Mouse (Mus musculus) kidney, postnatal 25 days (tissue): Measurements from ENCODE around the gene Aff3.

Experiments
- DNase-seq, 2 experiments: peaks; one replicate each; pipeline ENCODE4 v3.0.0; 2021; ENCODE audit warnings: mixed read lengths in 2 of 2

Gene Aff3

DNA sequence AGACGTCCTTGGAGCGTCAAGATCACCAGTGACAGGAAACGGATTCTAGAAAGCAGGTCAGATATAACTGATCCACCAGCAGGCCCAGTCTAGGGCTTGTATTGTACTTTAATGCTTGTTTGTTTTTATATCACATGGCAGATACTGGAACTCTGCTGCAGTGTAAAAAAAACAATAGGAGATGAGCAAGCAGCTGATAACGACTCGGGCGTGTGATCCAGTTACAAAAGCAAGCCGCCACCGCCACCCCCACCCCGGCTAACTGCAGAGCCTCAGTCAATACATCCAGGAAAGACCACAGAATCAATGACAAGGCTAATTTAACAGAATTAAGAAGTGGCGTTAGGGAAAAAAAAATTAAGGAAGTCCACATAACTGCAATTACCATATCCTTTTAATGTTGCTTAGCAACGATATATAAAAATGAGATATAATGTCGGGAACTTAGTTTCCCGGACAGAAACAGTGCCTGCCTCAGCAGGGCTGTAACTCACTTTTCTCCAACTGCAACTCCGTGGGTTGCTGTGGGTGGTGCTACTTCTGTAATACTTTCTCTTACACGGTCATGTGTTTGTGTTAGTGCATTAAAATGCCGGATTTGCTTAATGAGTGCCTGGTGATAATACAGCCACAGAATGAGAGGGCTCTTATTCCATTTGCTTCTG is 280.2 kb downstream of the Aff3 start:
- DNase-seq, result no peak

- no peak for DNase-seq
Observed at GRCm38 (mm10) chr1:38384010-38384409, 280.7 kb downstream of the Aff3 start.

- DNase-seq, result no peak
Observed at GRCm38 (mm10) chr1:38382683-38383082, 282.1 kb downstream of the Aff3 start.

GRCm38 (mm10) chr1:38377930-38378329 is 286.8 kb downstream of the Aff3 start:
- no peak for DNase-seq

DNA sequence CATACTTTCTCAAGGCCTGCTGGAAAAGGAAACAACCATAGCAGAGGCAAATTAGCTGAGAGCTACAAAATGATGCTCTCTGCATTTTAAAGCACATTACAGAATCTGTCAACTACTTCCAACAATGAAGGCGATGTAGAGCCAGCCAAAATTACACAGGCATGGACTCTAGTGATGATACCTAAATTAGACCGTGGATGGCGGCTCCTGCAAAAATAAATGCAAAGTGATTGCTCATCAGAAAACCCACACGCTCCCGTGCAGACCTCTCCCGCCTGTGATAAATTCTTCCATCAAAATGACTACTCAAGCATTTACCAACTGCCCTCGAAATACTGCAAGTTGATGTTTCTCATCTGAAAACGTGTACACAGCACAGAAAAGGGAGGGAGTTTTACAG is 295.6 kb downstream of the Aff3 start:
- no peak for DNase-seq

DNA sequence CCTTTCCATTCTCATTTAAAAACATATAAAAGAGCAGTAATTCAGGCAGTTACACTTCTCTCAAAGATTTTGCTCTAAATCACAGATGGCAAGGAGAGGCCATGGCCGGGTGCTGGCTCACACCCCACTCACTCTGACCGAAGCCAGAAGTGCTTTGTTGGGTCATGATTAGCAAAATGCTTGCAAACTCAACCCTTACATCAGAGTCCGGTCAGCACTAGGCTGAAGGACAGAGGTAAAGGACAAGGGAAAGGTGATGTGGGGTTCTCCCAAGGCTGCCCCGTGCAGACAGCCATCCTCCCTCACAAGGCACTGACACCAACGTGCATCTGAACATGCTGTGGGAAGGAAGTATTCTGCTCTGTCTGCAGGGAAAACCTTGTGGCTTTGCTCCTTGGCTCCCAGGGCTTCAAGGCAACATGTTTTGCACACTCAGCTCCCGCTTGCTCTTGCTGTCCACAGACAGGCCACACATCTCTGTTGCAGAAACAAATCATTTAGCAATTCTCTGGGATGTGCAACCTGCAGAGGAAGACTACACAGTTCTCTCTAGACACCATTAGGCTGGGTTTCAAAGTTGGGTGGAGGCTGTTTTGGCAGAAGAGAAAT is 296.6 kb downstream of the Aff3 start:
- DNase-seq, result no peak

DNA sequence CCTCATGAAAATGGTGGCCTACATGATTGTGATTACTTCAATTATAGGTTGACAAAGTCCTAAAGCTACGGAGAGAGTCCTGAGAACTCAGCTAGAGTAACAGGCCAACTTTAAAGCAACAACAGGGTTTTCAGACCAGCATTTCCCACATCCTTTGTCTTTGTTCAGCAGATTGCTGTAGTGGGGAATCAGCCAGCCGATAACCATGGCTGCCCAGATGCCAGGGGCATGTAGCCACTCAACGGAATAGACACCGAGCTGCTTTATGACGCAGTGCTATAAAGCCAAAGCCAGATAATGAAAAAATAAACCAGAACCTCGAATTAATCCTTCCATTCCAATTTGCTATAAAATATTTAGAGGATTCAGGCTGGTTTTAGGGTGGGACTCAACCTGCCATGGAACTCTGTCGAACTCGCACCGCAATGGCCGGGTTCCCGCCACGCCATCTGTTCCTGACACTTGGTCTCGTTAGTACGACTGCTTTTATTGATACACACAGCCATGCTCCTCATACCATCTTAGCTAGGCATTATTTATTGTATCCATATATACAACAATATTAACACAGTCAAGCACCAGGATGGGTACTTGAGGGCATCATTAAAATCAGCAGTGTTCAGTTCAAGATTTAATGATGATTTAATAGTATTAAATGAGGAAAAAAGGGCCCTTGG is 297.2 kb downstream of the Aff3 start:
- DNase-seq, result no peak

GRCm38 (mm10) chr1:38363856-38364255 is 300.9 kb downstream of the Aff3 start:
- DNase-seq, result no peak

GRCm38 (mm10) chr1:38362275-38362674 is 302.5 kb downstream of the Aff3 start:
- DNase-seq, result no peak

DNA sequence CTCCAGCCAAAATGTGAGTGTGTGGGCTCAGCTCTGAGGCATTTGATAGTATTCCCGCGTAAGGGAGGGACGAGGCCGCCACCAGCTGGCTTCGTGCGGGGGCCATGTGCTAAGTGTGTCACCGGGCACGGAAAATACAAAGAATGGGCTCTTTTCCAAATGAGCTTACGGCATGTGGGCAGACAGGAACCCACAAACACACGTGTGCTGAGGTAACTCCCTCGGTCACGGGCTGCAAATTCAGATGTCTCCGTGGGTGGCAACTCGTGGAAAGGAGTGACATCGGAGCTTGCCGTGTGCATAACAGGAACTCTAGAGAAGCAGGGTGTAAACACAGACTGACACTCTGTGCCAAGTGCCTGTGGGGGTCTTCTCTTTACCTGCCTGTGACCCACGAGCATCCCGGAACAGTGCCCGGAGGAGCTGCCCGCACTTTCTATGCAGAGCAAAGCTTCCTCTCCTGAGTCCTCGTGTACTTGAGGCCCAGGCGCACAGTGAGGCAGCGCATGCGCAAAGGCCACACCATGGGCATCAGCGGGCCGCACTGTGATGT is 305.9 kb downstream of the Aff3 start:
- DNase-seq, result no peak

DNA sequence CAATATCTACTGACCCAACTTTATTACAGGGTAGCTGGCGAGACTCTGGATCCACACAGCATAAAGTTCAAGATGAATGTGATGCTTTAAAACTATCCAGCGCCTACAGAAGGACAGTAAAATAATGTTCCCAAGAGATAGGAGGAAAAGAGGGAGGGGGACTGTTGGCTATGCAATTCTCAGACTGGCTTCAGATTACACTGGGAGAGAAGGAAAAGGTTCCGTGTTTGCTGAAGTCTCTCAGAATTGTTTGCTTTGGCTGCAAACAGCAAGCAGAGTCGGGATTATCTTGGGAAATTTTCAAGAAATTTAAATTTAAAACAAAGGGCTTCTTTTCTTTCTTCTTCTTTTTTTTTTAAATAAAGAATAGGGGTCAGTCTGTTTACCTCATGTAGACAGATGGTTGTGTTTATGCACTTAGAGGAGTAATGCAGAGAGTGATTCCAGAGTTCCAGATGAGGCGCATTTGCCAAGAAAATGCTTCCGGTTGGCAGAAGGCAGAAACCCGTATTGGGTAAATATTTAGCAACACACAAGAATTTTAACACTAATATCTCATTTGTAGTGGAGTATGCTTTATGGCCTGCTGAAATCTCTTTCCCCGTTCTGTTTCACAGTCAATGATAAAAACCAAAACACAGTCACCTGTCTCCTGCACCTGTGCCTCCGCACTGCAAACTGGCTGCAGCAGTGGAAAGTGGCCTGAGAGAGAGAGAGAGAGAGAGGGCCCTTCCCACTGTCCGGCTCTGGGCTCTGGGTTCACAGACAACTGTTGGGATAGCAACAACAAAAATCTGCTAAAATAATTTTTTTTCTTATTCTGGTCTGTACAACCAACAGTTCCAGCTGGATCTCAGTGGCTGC is 306.6 kb downstream of the Aff3 start:
- DNase-seq, result peak in 1 of 2 experiments; percentile 9

DNA sequence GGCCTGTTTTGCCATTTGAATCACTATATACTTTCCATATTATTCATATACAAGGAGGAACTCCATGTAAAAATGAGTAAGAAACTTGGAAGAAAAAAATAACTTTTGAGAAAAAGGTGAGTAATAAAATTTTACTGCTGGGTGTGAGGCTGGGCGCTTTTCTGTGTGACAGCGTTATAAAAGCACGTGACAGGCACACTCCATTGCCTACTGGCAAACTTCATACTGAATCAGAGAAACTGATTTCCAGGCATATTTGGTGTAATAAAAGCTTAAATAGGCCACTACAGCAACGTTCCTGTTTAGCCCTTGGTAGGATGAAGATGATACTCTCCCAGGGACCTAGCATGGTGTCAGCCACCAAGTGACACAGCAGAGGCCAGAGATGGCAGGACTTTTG is 310.2 kb downstream of the Aff3 start:
- no peak for DNase-seq

GRCm38 (mm10) chr1:38347346-38347745 is 317.4 kb downstream of the Aff3 start:
- no peak for DNase-seq

- DNase-seq, result no peak
Observed at GRCm38 (mm10) chr1:38334206-38334605, 330.5 kb downstream of the Aff3 start.

DNA sequence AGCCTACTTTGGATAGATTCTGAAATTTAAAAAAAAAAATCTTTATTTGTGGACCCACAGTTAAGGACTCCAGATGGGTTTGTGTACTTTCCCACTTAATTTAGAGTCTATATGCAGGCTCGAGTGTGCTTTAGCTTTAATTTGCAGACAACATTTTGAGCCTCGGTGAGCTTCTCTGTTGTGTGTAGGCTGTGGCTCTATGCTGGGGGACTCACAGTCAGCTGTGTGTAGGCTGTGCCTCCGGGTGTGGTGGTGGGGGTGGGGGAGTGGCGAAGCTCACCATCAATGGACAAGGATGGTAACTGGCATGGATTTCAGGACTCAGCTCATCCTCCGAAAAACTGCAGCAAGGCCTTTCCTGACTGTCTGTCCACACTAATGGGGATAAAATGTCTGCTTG is 331.8 kb downstream of the Aff3 start:
- no peak for DNase-seq

GRCm38 (mm10) chr1:38324206-38324605 is 340.5 kb downstream of the Aff3 start:
- no peak for DNase-seq

DNA sequence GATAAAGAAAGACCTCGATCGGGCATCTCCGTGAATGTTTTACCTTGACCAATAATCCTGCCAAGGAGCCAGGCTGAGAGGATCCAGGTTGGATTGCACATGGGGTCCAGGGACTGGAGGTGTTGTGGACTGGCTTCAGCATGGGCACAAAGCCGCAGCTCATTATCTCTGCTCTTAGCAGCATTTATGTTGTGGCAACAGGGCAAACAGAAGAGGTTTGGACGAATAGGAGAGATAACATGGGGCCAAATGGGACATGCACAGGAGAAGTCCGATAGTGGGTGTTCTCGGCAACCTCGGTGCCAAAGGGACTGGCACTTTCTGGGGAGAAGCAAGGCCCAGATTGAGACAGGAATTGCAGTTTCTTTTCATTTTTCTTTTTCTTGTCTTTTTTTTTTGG is 342.9 kb downstream of the Aff3 start:
- DNase-seq, result no peak

DNA sequence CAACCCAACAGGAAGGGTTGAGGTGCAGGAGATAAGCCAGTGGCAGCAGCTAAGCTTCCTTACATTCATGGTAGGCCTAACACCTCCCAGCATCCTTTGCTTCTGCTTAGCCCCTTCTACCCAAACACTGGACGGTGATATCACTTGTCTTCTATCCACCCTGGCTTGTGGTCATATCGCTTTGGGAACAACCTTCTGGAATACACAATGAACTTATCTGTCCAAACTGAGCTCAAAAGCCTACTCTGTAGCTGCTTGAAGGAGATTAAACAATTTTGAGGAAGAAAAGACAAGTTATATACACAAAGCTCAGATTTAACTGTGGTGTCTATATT is 343.8 kb downstream of the Aff3 start:
- DNase-seq, result no peak

- DNase-seq, result no peak
Observed at GRCm38 (mm10) chr1:38320126-38320970, 344.4 kb downstream of the Aff3 start.

DNA sequence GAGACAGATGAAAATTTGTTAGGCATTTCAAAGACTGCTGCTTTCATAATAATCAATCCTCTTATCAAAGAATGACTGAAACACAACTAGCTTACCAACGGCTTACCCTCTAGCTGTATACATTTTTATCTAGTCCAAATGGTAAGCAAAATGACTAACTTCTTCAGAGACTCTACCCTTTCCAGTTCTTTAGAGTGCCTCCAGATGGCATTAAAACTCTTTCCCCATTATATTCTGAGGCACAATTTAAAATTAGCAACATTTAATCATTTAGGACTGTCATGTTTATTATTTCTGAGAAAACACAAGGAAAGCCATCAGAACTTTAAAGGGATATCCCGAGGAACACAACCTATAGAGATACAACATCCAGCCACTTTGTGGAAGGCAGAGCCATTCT is 346.1 kb downstream of the Aff3 start:
- DNase-seq, result no peak

DNA sequence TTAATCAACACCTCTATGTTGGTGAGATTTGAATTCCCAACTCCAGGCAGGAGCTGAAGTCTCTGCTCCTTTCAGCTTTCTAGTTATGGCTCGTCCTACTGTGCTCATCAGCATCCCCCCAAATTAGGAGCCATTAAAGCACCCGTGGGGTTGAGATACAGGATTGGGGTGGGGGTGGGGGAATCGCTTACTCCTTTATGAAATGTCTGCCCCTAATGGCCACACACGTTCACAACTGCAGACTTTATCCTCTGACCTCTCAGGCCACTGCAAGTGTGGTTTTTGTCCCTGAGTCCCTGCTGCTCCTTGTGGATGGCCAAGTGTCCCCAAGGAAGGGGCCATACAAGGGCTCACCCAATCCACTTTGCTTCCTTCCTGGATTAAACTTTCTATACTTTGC is 348.8 kb downstream of the Aff3 start:
- no peak for DNase-seq

DNA sequence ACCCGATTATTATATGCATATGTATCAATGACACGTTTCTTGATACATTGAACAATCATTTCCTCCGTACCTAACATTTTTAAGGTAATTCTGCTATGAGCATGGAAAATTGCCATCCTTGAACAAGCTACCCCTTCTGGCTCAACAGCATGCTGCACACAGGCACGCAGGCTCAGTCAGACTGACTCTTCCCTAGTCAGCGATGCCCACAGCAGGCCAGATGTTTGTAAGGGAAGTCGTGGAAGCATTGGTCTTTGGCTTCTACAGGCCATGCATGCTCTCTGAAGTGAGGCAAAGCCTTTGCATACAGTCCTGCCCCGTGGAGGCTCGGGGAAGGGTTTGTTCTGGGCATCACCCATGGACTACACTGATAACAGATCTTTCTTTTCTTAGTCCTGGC is 354.3 kb downstream of the Aff3 start:
- DNase-seq, result no peak
